Mouse (Mus musculus): Measurements from ENCODE around the gene Fam83g. TPM values are rescaled to one million over a fixed set of nuclear protein-coding genes. Genes with fewer than 3 reads are reported as not detected.

Fam83g gene
- total and polyA plus RNA-seq, 3 experiments, result 19.1 to 63.7 (median 19.2) TPM

DNA sequence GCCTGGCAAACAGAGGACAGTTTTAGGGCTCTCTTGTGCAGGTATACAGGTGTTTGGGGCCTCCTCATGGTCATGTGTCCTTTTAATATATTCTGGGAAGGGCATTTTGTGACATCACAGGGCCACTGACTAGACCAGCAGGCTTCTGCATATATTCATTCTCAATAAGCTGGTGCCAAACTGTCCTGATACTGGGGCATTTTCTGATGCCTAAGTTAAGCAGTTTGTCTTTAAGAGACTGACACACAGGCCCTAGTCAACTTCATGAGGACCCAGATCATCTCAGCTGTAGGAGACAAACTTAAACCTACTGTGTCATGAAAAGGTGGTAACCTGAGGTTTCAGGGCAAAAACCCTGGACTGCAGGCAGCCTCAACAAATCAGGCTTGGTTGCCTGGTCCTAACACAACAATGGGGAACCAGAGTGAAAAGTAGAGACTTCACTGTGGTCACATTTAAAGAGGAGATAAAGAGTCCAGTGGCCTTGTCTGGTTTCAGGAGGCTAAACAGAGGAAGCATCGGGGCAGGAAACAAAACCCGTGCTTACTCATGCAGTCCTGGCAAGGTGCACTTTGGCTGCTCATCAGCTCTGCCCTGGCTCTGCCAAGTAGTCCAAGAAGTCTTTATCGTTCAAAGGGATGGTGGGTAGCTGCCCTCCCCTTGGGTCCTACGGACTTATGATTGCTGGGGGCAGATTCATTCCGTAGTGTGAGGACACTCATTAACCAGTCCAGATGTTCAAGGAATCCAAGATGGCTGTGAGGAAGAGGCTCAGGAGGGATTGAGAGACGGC is 35.7 kb upstream of the Fam83g start (continued):
- TF ChIP-seq NELFE (IDR thresholded peaks at IDR 0.05; ENCODE audit: low read depth, low read length) (no peak), CHD2 (IDR thresholded peaks at IDR 0.05; ENCODE audit: low read length) (peak; percentile 43; the same call in 1 of the 2 replicates), POLR2A (IDR thresholded peaks at IDR 0.05; ENCODE audit: low read depth, low read length) (peak; percentile 60; the same call in 1 of the 2 replicates), SMC3 (IDR thresholded peaks at IDR 0.05; ENCODE audit: low read depth, low read length) (no peak; the same call in 1 of the 2 replicates), RAD21 (IDR thresholded peaks at IDR 0.05; ENCODE audit: low read depth, low read length) (no peak), TCF12 (IDR thresholded peaks at IDR 0.05; ENCODE audit: low read depth, low read length) (peak; percentile 59), KAT2A (IDR thresholded peaks at IDR 0.05; ENCODE audit: insufficient replicate concordance, low read length) (0 out of 2 replicates have a peak, but pooled peaks have one; percentile 28), ZMIZ1 (IDR thresholded peaks at IDR 0.05; ENCODE audit: low read depth, low read length) (peak; percentile 67; the same call in 1 of the 2 replicates), CHD1 (IDR thresholded peaks at IDR 0.05; ENCODE audit: low read depth, low read length) (peak; percentile 83), RCOR1 (conservative IDR thresholded peaks at IDR 0.05; ENCODE audit: low read depth, low read length) (no peak; the same call in 1 of the 2 replicates), ZC3H11A (IDR thresholded peaks at IDR 0.05; ENCODE audit: low read depth, low read length) (no peak), JUN (IDR thresholded peaks at IDR 0.05; ENCODE audit: insufficient read depth, low read depth, low read length) (0 out of 2 replicates have a peak, but pooled peaks have one; percentile 0), TBP (conservative IDR thresholded peaks at IDR 0.05; ENCODE audit: low read depth, low read length) (peak; percentile 56), UBTF (IDR thresholded peaks at IDR 0.05; ENCODE audit: low read depth, low read length) (0 out of 2 replicates have a peak, but pooled peaks have one; percentile 24), ZNF384 (IDR thresholded peaks at IDR 0.05; ENCODE audit: low read depth, low read length) (no peak), MAFK (IDR thresholded peaks at IDR 0.05; ENCODE audit: insufficient replicate concordance, low read length) (0 out of 2 replicates have a peak, but pooled peaks have one; percentile 65)

DNA sequence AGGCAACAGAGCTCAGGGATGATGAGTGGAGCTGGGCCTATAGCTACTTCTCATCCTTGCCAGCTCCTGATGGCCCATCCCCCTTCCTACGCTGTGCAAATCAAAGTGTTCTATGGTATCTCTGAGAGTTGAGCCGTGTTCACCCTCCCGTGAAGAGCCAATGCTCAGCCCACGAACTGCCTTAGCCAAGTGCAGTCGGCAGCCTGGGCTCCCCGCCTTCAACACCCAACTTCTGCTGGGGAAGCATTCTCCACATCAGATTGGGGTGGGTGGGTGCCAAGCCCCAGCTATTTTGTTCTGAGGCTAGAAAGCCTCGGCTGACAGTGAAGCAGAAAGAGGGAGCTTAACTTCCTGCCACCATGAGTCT is 35.2 kb upstream of the Fam83g start:
- dilution Hi-C loops (cut with MboI; ENCODE audit: extremely low pct_ligation_motif_present, extremely low pct_unique_long_range_greater_than_20kb, low sequenced_read_pairs), result no loop called here
- in situ Hi-C loops (cut with MboI; ENCODE audit: low pct_ligation_motif_present, low pct_unique_long_range_greater_than_20kb, low sequenced_read_pairs), result no loop called here
- DNase-seq (ENCODE audit: extremely low read depth), result peak; percentile 93

More for the DNA sequence above, 35.2 kb upstream of the Fam83g start:
- H3K4me3 ChIP-seq (replicated peaks in 1 of 3; ENCODE audit: low read depth in 2 of 3, low read length in 2 of 3, poor library complexity in 1 of 3), result peak overlapping the region in 2 of 3 experiments; percentile 14 to 16
- peak overlapping the region; percentile 100 for H3K27ac ChIP-seq (ENCODE audit: insufficient read depth, low read depth)
- peak overlapping the region; percentile 75 for H3K9ac ChIP-seq (ENCODE audit: insufficient read depth, low read depth)
- peaks cover 46 to 84% of the 10 kb centered on the region in 2 experiments for H3K4me1 ChIP-seq (ENCODE audit: control insufficient read depth in 1 of 2, insufficient read depth in 2 of 2)
- no peaks in the 10 kb centered on the region for H3K9me3 ChIP-seq (replicated peaks; ENCODE audit: low read length)
- peaks cover 17% of the 10 kb centered on the region for H3K79me2 ChIP-seq (replicated peaks; ENCODE audit: control insufficient read depth, extremely low read depth, insufficient read depth, poor library complexity, severe bottlenecking)
- no peaks in the 10 kb centered on the region for H3K27me3 ChIP-seq (replicated peaks)
- 0 out of 2 replicates have a peak, but pooled peaks have one; percentile 7 for TF ChIP-seq POLR2A (IDR thresholded peaks at IDR 0.05; ENCODE audit: low read depth, low read length)
- TF ChIP-seq MAFK (IDR thresholded peaks at IDR 0.05; ENCODE audit: insufficient replicate concordance, low read length), result no peak
- 0 out of 2 replicates have a peak, but pooled peaks have one; percentile 15 for TF ChIP-seq JUND (conservative IDR thresholded peaks at IDR 0.05; ENCODE audit: low read depth, low read length)
- TF ChIP-seq UBTF (IDR thresholded peaks at IDR 0.05; ENCODE audit: low read depth, low read length), result 0 out of 2 replicates have a peak, but pooled peaks have one; percentile 32
- TF ChIP-seq CHD2 (IDR thresholded peaks at IDR 0.05; ENCODE audit: low read length), result peak; percentile 74
- TF ChIP-seq HCFC1 (IDR thresholded peaks at IDR 0.05; ENCODE audit: low read depth, low read length), result 0 out of 2 replicates have a peak, but pooled peaks have one; percentile 2
- peak; percentile 19; the same call in 1 of the 2 replicates for TF ChIP-seq CHD1 (IDR thresholded peaks at IDR 0.05; ENCODE audit: low read depth, low read length)
- TF ChIP-seq USF2 (conservative IDR thresholded peaks at IDR 0.05; ENCODE audit: low read depth, low read length), result no peak
- no peak; the same call in 1 of the 2 replicates for TF ChIP-seq MAX (IDR thresholded peaks at IDR 0.05; ENCODE audit: low read length)
- H3K4me2 ChIP-seq (ENCODE audit: insufficient read depth, low read depth, poor library complexity, severe bottlenecking), result peak overlapping the region; percentile 52; the same call in 1 of the 2 replicates
- no peaks in the 10 kb centered on the region for H3K36me3 ChIP-seq (replicated peaks in 1 of 2; ENCODE audit: control insufficient read depth in 1 of 2, insufficient read depth in 1 of 2, low read length in 1 of 2)

Data from CH12.LX (cell line).